Mouse (Mus musculus): Measurements from ENCODE around the gene Bsg. TPM values are rescaled to one million over a fixed set of nuclear protein-coding genes. Genes with fewer than 3 reads are reported as not detected.
"Not testable (repeated sequence)": the region's sequence is repeated elsewhere in the genome, so short reads cannot be mapped to it uniquely, and the experiment has no call there.

Gene Bsg
- polyA plus RNA-seq, 1 experiment, result 631 TPM

DNA sequence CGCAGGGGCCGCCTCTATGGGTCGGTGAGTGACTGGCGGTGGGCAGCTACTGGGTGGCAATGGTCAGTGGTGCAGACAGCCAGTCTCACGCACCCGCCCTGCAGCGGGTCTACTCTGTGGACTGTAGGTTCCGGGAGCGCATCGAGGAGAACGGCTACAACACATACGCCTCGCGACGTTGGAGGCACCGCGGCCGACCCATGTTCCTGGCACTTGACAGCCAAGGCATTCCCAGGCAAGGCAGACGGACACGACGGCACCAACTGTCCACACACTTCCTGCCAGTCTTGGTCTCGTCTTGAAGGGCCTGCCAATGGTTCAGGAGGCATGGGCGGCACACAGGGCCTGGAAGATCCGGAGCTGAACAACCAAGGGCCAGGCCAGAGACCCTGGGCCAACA lies 52.4 kb downstream of the Bsg start:
- no peak for TF ChIP-seq CTCF (IDR thresholded peaks at IDR 0.05; ENCODE audit: borderline replicate concordance, extremely low read depth, insufficient read depth, insufficient read length)
- no peak for TF ChIP-seq POLR2A (IDR thresholded peaks at IDR 0.05; ENCODE audit: borderline replicate concordance, extremely low read depth, insufficient read depth, insufficient read length, poor library complexity, severe bottlenecking)
- no peak for DNase-seq (ENCODE audit: low read depth)

- DNase-seq (ENCODE audit: low read depth), result not testable (repeated sequence)
Observed at GRCm38 (mm10) chr10:79759675-79760074, 55.4 kb downstream of the Bsg start.

GRCm38 (mm10) chr10:79760603-79761143 lies 56.4 kb downstream of the Bsg start:
- TF ChIP-seq CTCF (IDR thresholded peaks at IDR 0.05; ENCODE audit: borderline replicate concordance, extremely low read depth, insufficient read depth, insufficient read length) (no peak), POLR2A (IDR thresholded peaks at IDR 0.05; ENCODE audit: borderline replicate concordance, extremely low read depth, insufficient read depth, insufficient read length, poor library complexity, severe bottlenecking) (no peak)
- no peak for DNase-seq (ENCODE audit: low read depth)

Other genes with a start within 250 kb of the Bsg start
- not detected in 2 replicates for gene Vmn2r83, start 235.8 kb upstream of the Bsg start, polyA plus RNA-seq (2012; rRNA removed)
- 8.9 and 13.8 TPM in 2 replicates for gene Plpp2, start 170.7 kb upstream of the Bsg start, polyA plus RNA-seq (2012; rRNA removed)
- 128 and 178 TPM in 2 replicates for gene Mier2, start 149.3 kb upstream of the Bsg start, polyA plus RNA-seq (2012; rRNA removed)
- not detected in 2 replicates for gene Theg, start 117.2 kb upstream of the Bsg start, polyA plus RNA-seq (2012; rRNA removed)
- gene C2cd4c, start 90.5 kb upstream of the Bsg start, polyA plus RNA-seq (2012; rRNA removed), result 8.2 and 10.4 TPM in 2 replicates
- gene Shc2, start 66.6 kb upstream of the Bsg start, polyA plus RNA-seq (2012; rRNA removed), result 48.1 and 54.9 TPM in 2 replicates
- gene Odf3l2, start 58.8 kb upstream of the Bsg start, polyA plus RNA-seq (2012; rRNA removed), result 0.11 TPM in 1 of 2 replicates, not detected in the other
- 0.87 and 1.1 TPM in 2 replicates for gene Madcam1, start 39.9 kb upstream of the Bsg start, polyA plus RNA-seq (2012; rRNA removed)
- 68.2 and 69.2 TPM in 2 replicates for gene Tpgs1, start 35.1 kb upstream of the Bsg start, polyA plus RNA-seq (2012; rRNA removed)
- 121 and 151 TPM in 2 replicates for gene Cdc34, start 22.3 kb upstream of the Bsg start, polyA plus RNA-seq (2012; rRNA removed)
- gene Gzmm, start 15.5 kb upstream of the Bsg start, polyA plus RNA-seq (2012; rRNA removed), result 1.4 and 1.9 TPM in 2 replicates
- 8.3 and 16.1 TPM in 2 replicates for gene Hcn2, start 12.1 kb downstream of the Bsg start, polyA plus RNA-seq (2012; rRNA removed)
- gene Polrmt, start 42.1 kb downstream of the Bsg start, polyA plus RNA-seq (2012; rRNA removed), result 63.0 and 81.6 TPM in 2 replicates
- 0.28 and 0.74 TPM in 2 replicates for gene Fgf22, start 50.6 kb downstream of the Bsg start, polyA plus RNA-seq (2012; rRNA removed)
- gene Rnf126, start 62.5 kb downstream of the Bsg start, polyA plus RNA-seq (2012; rRNA removed), result 157 and 182 TPM in 2 replicates
- gene Fstl3, start 72.8 kb downstream of the Bsg start, polyA plus RNA-seq (2012; rRNA removed), result 1.7 and 2.2 TPM in 2 replicates
- 0.05 and 0.14 TPM in 2 replicates for gene Prss57, start 86.5 kb downstream of the Bsg start, polyA plus RNA-seq (2012; rRNA removed)
- gene Palm, start 89.1 kb downstream of the Bsg start, polyA plus RNA-seq (2012; rRNA removed), result 157 and 219 TPM in 2 replicates
- 0.59 and 1.1 TPM in 2 replicates for gene Misp, start 116.5 kb downstream of the Bsg start, polyA plus RNA-seq (2012; rRNA removed)
- gene Ptbp1, start 149.9 kb downstream of the Bsg start, polyA plus RNA-seq (2012; rRNA removed), result 183 and 194 TPM in 2 replicates
- 18.0 and 28.0 TPM in 2 replicates for gene Prtn3, start 170.0 kb downstream of the Bsg start, polyA plus RNA-seq (2012; rRNA removed)
- gene Plppr3, start 170.1 kb downstream of the Bsg start, polyA plus RNA-seq (2012; rRNA removed), result 805 and 1,208 TPM in 2 replicates
- gene Elane, start 181.8 kb downstream of the Bsg start, polyA plus RNA-seq (2012; rRNA removed), result 0.28 and 0.49 TPM in 2 replicates
- 0.60 and 0.81 TPM in 2 replicates for gene Cfd, start 186.4 kb downstream of the Bsg start, polyA plus RNA-seq (2012; rRNA removed)
- 84.7 and 92.6 TPM in 2 replicates for gene Med16, start 204.4 kb downstream of the Bsg start, polyA plus RNA-seq (2012; rRNA removed)
- not detected in 2 replicates for gene Gm26602, start 206.4 kb downstream of the Bsg start, polyA plus RNA-seq (2012; rRNA removed)
- 4.1 and 4.4 TPM in 2 replicates for gene Kiss1r, start 212.5 kb downstream of the Bsg start, polyA plus RNA-seq (2012; rRNA removed)
- 195 and 197 TPM in 2 replicates for gene R3hdm4, start 216.7 kb downstream of the Bsg start, polyA plus RNA-seq (2012; rRNA removed)
- gene Arid3a, start 222.6 kb downstream of the Bsg start, polyA plus RNA-seq (2012; rRNA removed), result 5.2 and 7.0 TPM in 2 replicates

Data from brain, embryonic 14.5 days (tissue).